Mouse (Mus musculus) embryonic facial prominence, embryonic 10.5 days (tissue): ENCODE results near the gene Tlk2. TPM values are rescaled to one million over a fixed set of nuclear protein-coding genes. Genes with fewer than 3 reads are reported as not detected.
A peak's percentile ranks its signal among the peaks of the same experiment; 100 is the strongest.

Source experiments
- DNase-seq: peaks from one replicate; pipeline ENCODE4 v3.0.0-alpha.2; 2017; ENCODE audit warnings: low spot score
- H3K27ac ChIP-seq: fragments of 300-500 bp; sonication (generic); replicated peaks from 2 replicates; pipeline ENCODE4 v1.5.1; 2016; ENCODE audit warnings: mild to moderate bottlenecking
- H3K27me3 ChIP-seq: fragments of 300-500 bp; sonication (generic); replicated peaks from 2 replicates; pipeline ENCODE4 v1.6.1; 2016; ENCODE audit warnings: low read depth, mild to moderate bottlenecking; ENCODE audit not compliant: poor library complexity, severe bottlenecking
- H3K36me3 ChIP-seq: fragments of 300-500 bp; sonication (generic); replicated peaks from 2 replicates; pipeline ENCODE4 v1.6.1; 2016; ENCODE audit warnings: mild to moderate bottlenecking, moderate library complexity
- H3K4me1 ChIP-seq: fragments of 300-500 bp; sonication (generic); 2 replicates; pipeline ENCODE4 v1.6.1; 2016
- H3K4me3 ChIP-seq: fragments of 300-500 bp; sonication (generic); 2 replicates; pipeline ENCODE4 v1.5.1; 2016; ENCODE audit warnings: mild to moderate bottlenecking, moderate library complexity
- H3K9me3 ChIP-seq: fragments of 300-500 bp; sonication (generic); 2 replicates; pipeline ENCODE4 v1.6.1; 2016; ENCODE audit warnings: mild to moderate bottlenecking
- WGBS: fragments of 180-500 bp; shearing (Covaris S2); methylation state at CpG from one replicate; pipeline ENCODE4 v1.1.7; 2016; 5-methylcytosine and 5-hydroxymethylcytosine counted together
- polyA plus RNA-seq: library from polyadenylated mRNA; unstranded; fragments of >200 nt; fragmentation: Nextera tagmentation; extraction: Ambion mirVana; gene quantifications from 2 replicates; pipeline ENCODE4 v1.2.1, GENCODE M21; 2016

The Tlk2 gene
- polyA plus RNA-seq, 1 experiment from 2014 or later = 23.5 TPM

GRCm38 (mm10) chr11:105281763-105282459 is 103.3 kb downstream of the Tlk2 start:
- H3K36me3 ChIP-seq = peaks cover 88% of the 10 kb centered on the region
- no peaks in the 10 kb centered on the region for H3K27me3 ChIP-seq
- no peaks in the 10 kb centered on the region for H3K9me3 ChIP-seq
- no peak overlapping the region for H3K4me3 ChIP-seq
- H3K4me1 ChIP-seq = peaks cover 67% of the 10 kb centered on the region
- H3K27ac ChIP-seq = 0 out of 2 replicates have a peak overlapping the region, but pooled peaks have one; percentile 76
- WGBS = 65% methylated on average over 12 of the region's 12 CpGs
- DNase-seq = no peak

- Histone ChIP-seq H3K4me3 (no peak overlapping the region), H3K9me3 (no peaks in the 10 kb centered on the region), H3K27me3 (no peaks in the 10 kb centered on the region), H3K36me3 (peaks cover 88% of the 10 kb centered on the region), H3K27ac (peak overlapping the region; percentile 76), H3K4me1 (peaks cover 67% of the 10 kb centered on the region)
- WGBS = 32% methylated on average over 2 of the region's 2 CpGs
- DNase-seq = peak; percentile 76
Measured at GRCm38 (mm10) chr11:105282460-105282859, 103.9 kb downstream of the Tlk2 start.

GRCm38 (mm10) chr11:105283016-105283415 is 104.4 kb downstream of the Tlk2 start:
- H3K4me1 ChIP-seq = peaks cover 67% of the 10 kb centered on the region
- H3K36me3 ChIP-seq = peaks cover 88% of the 10 kb centered on the region
- no peaks in the 10 kb centered on the region for H3K9me3 ChIP-seq
- WGBS = 85% methylated on average over 9 of the region's 9 CpGs
- DNase-seq = no peak
- no peaks in the 10 kb centered on the region for H3K27me3 ChIP-seq
- H3K27ac ChIP-seq = peak overlapping the region; percentile 76
- H3K4me3 ChIP-seq = no peak overlapping the region

- WGBS = 15% methylated on average over 3 of the region's 3 CpGs
- Histone ChIP-seq H3K36me3 (peaks cover 89% of the 10 kb centered on the region), H3K4me3 (peak overlapping the region; percentile 15; the same call in 1 of the 2 replicates), H3K27ac (peak overlapping the region; percentile 65), H3K27me3 (no peaks in the 10 kb centered on the region), H3K4me1 (peaks cover 78% of the 10 kb centered on the region), H3K9me3 (no peaks in the 10 kb centered on the region)
- DNase-seq = peak; percentile 68
Measured at GRCm38 (mm10) chr11:105285720-105286119, 107.1 kb downstream of the Tlk2 start.

DNA sequence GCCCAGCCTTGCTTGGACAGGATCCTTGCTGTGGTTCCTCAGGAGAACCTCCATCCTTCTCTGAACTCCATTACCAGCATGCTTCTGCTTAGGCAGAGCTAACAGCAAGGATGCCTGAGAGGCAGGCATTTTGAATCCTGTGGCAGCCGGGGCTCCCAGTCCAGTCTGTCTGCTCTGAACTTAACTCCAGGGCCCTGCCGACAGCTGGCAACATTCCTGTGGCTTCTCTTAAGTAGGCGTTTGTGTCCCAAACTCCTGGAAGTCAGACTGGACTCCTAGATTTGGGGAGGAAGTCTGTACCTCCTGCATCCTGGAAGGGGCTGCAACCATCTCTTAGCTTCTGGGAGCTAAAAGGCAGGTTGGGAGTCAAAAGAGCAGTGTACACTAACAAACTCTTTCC is 110.8 kb downstream of the Tlk2 start:
- peak overlapping the region; percentile 20 for H3K27ac ChIP-seq
- DNase-seq = no peak
- no peaks in the 10 kb centered on the region for H3K27me3 ChIP-seq
- H3K36me3 ChIP-seq = peaks cover 59% of the 10 kb centered on the region
- no peak overlapping the region for H3K4me3 ChIP-seq
- no peaks in the 10 kb centered on the region for H3K9me3 ChIP-seq
- 53% methylated on average over 3 of the region's 3 CpGs for WGBS
- peaks cover 75% of the 10 kb centered on the region for H3K4me1 ChIP-seq

- DNase-seq = peak; percentile 83
- Histone ChIP-seq H3K4me3 (peak overlapping the region; percentile 79), H3K27me3 (no peaks in the 10 kb centered on the region), H3K4me1 (peaks cover 68% of the 10 kb centered on the region), H3K36me3 (peaks cover 53% of the 10 kb centered on the region), H3K9me3 (no peaks in the 10 kb centered on the region), H3K27ac (peak overlapping the region; percentile 96)
- WGBS = 1% methylated on average over 10 of the region's 10 CpGs
Measured at GRCm38 (mm10) chr11:105291681-105292123, 113.1 kb downstream of the Tlk2 start.

GRCm38 (mm10) chr11:105292124-105293071 is 113.8 kb downstream of the Tlk2 start, which contains the start of gene Mrc2:
Mrc2 (plus strand) TSS chr11:105292643.
- peak; percentile 90 for DNase-seq
- Histone ChIP-seq H3K4me3 (peak within 1 kb of the TSS; percentile 79), H3K4me1 (peaks cover 68% of the 10 kb centered on the region), H3K36me3 (peaks cover 53% of the 10 kb centered on the region), H3K9me3 (no peaks in the 10 kb centered on the region), H3K27ac (peak within 1 kb of the TSS; percentile 96), H3K27me3 (no peaks in the 10 kb centered on the region)
- WGBS = under 1% methylated on average over 75 of the region's 75 CpGs

DNA sequence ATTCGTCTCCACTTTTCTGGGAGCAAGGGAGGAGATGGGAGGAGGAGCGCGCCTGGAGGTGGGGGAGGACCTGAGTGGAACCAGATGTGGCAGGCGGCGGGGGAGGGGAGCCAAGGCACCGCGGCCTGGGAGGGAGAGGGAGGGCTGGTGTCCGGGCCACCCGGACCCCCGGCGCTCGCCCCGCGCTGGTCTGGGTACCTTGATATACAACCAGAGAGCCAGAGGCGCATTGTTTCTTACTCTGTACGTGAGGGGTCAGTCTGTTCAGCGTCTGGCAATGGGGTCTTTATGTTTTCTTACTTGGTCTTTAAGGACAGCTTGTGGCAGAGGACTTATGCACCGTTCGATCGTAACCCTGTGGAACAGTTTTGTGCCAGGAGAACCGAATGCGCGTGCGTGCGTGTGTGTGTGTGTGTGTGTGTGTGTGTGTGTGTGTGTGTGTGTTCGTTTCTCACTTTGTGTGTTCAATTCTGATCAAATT is 114.5 kb downstream of the Tlk2 start:
- Histone ChIP-seq H3K36me3 (peaks cover 53% of the 10 kb centered on the region), H3K9me3 (no peaks in the 10 kb centered on the region), H3K27ac (peak overlapping the region; percentile 96), H3K4me3 (peak overlapping the region; percentile 79), H3K27me3 (no peaks in the 10 kb centered on the region), H3K4me1 (peaks cover 68% of the 10 kb centered on the region)
- peak; percentile 94 for DNase-seq
- under 1% methylated on average over 26 of the region's 26 CpGs for WGBS

GRCm38 (mm10) chr11:105293901-105294494 is 115.4 kb downstream of the Tlk2 start:
- Histone ChIP-seq H3K9me3 (no peaks in the 10 kb centered on the region), H3K27ac (peak overlapping the region; percentile 96), H3K27me3 (no peaks in the 10 kb centered on the region), H3K4me1 (peaks cover 66% of the 10 kb centered on the region), H3K4me3 (peak overlapping the region; percentile 79), H3K36me3 (peaks cover 53% of the 10 kb centered on the region)
- DNase-seq = peak; percentile 47
- 3% methylated on average over 9 of the region's 9 CpGs for WGBS

- H3K9me3 ChIP-seq = no peaks in the 10 kb centered on the region
- WGBS = 92% methylated on average over 10 of the region's 10 CpGs
- no peak for DNase-seq
- H3K4me1 ChIP-seq = peaks cover 50% of the 10 kb centered on the region
- no peak overlapping the region for H3K27ac ChIP-seq
- no peak overlapping the region for H3K4me3 ChIP-seq
- H3K27me3 ChIP-seq = no peaks in the 10 kb centered on the region
- H3K36me3 ChIP-seq = peaks cover 60% of the 10 kb centered on the region
Measured at GRCm38 (mm10) chr11:105296084-105296483, 117.5 kb downstream of the Tlk2 start.

- WGBS = 91% methylated on average over 7 of the region's 7 CpGs
- Histone ChIP-seq H3K9me3 (no peaks in the 10 kb centered on the region), H3K27ac (no peak overlapping the region), H3K27me3 (no peaks in the 10 kb centered on the region), H3K36me3 (peaks cover 46% of the 10 kb centered on the region), H3K4me3 (no peak overlapping the region), H3K4me1 (peaks cover 64% of the 10 kb centered on the region)
- DNase-seq = no peak
Measured at GRCm38 (mm10) chr11:105310197-105310596, 131.6 kb downstream of the Tlk2 start.
